Mouse (Mus musculus) embryonic facial prominence, embryonic 15.5 days (tissue): Measurements from ENCODE around the gene Zfp710. TPM values are rescaled to one million over a fixed set of nuclear protein-coding genes. Genes with fewer than 3 reads are reported as not detected.

Experiments
- ATAC-seq: fragments of 200-750 bp; cut with Nextera tagmentation; 2 replicates; pipeline ENCODE4 v1.8.0; 2017; ENCODE audit warnings: low read depth, moderate TSS enrichment; ENCODE audit not compliant: insufficient number of reproducible peaks, low FRiP score, low TSS enrichment
- H3K27ac ChIP-seq: fragments of 300-500 bp; sonication (generic); replicated peaks from 2 replicates; pipeline ENCODE4 v1.5.1; 2015; ENCODE audit warnings: mild to moderate bottlenecking, inconsistent platforms
- H3K27me3 ChIP-seq: fragments of 300-500 bp; sonication (generic); 2 replicates; pipeline ENCODE4 v1.6.1; 2015; ENCODE audit warnings: inconsistent platforms
- H3K36me3 ChIP-seq: fragments of 300-500 bp; sonication (generic); 2 replicates; pipeline ENCODE4 v1.6.1; 2015; ENCODE audit warnings: mild to moderate bottlenecking, inconsistent platforms
- H3K4me1 ChIP-seq: fragments of 300-500 bp; sonication (generic); 2 replicates; pipeline ENCODE4 v1.6.1; 2015; ENCODE audit warnings: inconsistent platforms
- H3K4me2 ChIP-seq: fragments of 300-500 bp; sonication (generic); replicated peaks from 2 replicates; pipeline ENCODE4 v1.6.1; 2015; ENCODE audit warnings: mild to moderate bottlenecking, inconsistent platforms
- H3K4me3 ChIP-seq: fragments of 300-500 bp; sonication (generic); replicated peaks from 2 replicates; pipeline ENCODE4 v1.5.1; 2015; ENCODE audit warnings: mild to moderate bottlenecking, inconsistent platforms
- H3K9ac ChIP-seq: fragments of 300-500 bp; sonication (generic); 2 replicates; pipeline ENCODE4 v1.6.1; 2015; ENCODE audit warnings: inconsistent platforms
- H3K9me3 ChIP-seq: fragments of 300-500 bp; sonication (generic); replicated peaks from 2 replicates; pipeline ENCODE4 v1.6.1; 2016; ENCODE audit warnings: inconsistent platforms
- WGBS: fragments of 180-500 bp; shearing (Covaris S2); methylation state at CpG from one replicate; pipeline ENCODE4 v1.1.7; 2015; 5-methylcytosine and 5-hydroxymethylcytosine counted together
- polyA plus RNA-seq: library from polyadenylated mRNA; unstranded; fragments of >200 nt; fragmentation: Nextera tagmentation; extraction: Ambion mirVana; gene quantifications from 2 replicates; pipeline ENCODE4 v1.2.1, GENCODE M21; 2015

The Zfp710 gene
- polyA plus RNA-seq, 1 experiment from 2014 or later = 22.0 TPM

GRCm38 (mm10) chr7:80085970-80086715 lies 61.5 kb downstream of the Zfp710 start:
- Histone ChIP-seq H3K9ac (no peak overlapping the region), H3K27ac (no peak overlapping the region), H3K9me3 (no peaks in the 10 kb centered on the region), H3K4me2 (no peak overlapping the region), H3K36me3 (peaks cover 78% of the 10 kb centered on the region), H3K27me3 (no peaks in the 10 kb centered on the region), H3K4me1 (no peaks in the 10 kb centered on the region), H3K4me3 (no peak overlapping the region)
- 78% methylated on average over 33 of the region's 33 CpGs for WGBS
- peak; percentile 26; the same call in 1 of the 2 replicates for ATAC-seq

- peaks cover 69% of the 10 kb centered on the region for H3K36me3 ChIP-seq
- H3K27ac ChIP-seq = no peak overlapping the region
- H3K4me1 ChIP-seq = peaks cover 17% of the 10 kb centered on the region
- WGBS = 70% methylated on average over 9 of the region's 9 CpGs
- H3K9me3 ChIP-seq = no peaks in the 10 kb centered on the region
- no peak overlapping the region for H3K4me2 ChIP-seq
- no peak for ATAC-seq
- H3K4me3 ChIP-seq = no peak overlapping the region
- no peak overlapping the region for H3K9ac ChIP-seq
- H3K27me3 ChIP-seq = no peaks in the 10 kb centered on the region
Observed at GRCm38 (mm10) chr7:80088191-80088590, 63.6 kb downstream of the Zfp710 start.

DNA sequence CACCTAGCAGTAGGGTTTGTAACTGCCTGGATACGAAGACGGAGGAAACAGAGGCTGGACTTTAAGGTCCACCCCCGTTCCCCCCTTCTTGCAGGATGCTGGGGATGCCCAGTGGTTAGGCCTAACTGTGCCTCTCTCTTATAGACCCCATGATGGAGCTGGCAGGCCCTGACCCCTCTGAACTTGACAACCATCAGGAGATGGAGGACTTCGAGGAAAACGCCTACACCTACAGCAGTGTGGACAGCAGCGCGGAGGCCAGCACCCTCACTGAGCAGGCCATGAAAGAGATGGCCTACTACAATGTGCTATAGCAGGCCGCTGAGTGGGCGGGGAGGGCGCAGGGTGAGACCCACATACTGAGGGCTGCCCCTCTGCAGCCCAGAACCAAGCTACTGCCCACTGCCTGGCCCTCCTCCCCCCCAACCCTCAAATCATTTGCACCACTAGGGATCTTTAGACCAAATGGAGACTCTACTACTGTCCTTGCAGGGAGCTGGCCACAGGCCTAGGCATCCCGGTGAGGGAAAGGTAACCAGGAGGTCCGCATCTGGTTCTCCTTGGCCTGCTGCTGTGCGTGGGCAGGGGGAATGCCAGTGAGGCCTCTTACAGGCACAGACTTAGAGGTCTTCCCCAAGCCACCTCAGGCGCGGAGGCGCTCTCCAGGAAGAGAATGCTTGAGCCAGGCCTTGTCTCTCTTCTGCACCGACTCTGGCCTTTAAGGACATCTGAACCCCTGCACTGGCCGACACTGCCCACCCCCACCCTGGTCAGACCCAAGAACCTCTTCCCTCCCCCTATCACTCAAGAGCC lies 65.8 kb downstream of the Zfp710 start:
- H3K36me3 ChIP-seq = peaks cover 87% of the 10 kb centered on the region
- no peaks in the 10 kb centered on the region for H3K27me3 ChIP-seq
- H3K9me3 ChIP-seq = no peaks in the 10 kb centered on the region
- no peak for ATAC-seq
- H3K4me1 ChIP-seq = peaks cover 17% of the 10 kb centered on the region
- H3K4me2 ChIP-seq = no peak overlapping the region
- peak overlapping the region; percentile 34; the same call in 1 of the 2 replicates for H3K27ac ChIP-seq
- WGBS = 84% methylated on average over 18 of the region's 18 CpGs
- no peak overlapping the region for H3K4me3 ChIP-seq
- H3K9ac ChIP-seq = no peak overlapping the region

DNA sequence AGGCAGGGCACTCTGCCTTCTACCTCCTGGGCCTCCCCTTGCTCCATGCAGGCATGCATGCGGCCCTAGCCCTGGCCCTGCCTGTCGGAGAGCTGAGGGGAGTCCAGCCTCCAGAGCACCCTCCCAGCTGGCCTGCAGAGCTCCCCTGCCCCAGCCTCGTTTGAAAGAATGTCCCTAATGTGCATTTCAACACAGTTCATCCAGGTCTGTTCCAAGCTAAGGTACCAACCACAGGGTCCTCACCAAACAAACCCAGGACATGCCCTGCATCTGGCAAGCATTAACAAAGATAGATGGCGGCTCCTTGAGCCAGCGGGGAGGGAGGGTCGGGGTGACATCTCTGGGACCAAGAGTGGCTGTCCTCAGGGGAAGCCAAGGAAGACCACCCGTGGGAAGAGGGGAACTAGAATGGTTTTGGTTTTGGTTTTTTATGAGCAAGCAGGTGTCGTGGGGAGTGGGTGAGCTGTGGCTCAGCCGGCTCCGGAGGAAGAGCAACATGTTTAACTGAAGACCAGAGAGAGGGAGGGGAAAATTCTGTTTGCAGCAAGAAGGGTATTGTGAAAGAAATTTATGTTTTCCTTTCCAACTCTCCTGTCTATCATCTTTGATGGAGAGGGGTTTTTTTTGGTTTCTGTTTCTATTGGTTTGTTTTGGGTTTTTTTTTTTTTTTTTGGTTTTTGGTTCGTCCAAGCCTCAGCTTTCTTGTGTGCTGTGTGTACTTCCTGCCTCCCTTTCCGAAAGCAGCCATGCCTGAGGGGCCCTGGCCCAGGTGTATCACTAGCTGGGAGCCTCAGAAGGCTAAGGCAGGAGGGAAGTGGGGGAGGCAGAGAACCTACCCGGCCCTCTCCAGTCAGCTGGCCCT lies 66.6 kb downstream of the Zfp710 start:
- Histone ChIP-seq H3K4me3 (no peak overlapping the region), H3K4me1 (peaks cover 17% of the 10 kb centered on the region), H3K9me3 (no peaks in the 10 kb centered on the region), H3K27ac (peak overlapping the region; percentile 63), H3K36me3 (peaks cover 87% of the 10 kb centered on the region), H3K27me3 (no peaks in the 10 kb centered on the region), H3K4me2 (no peak overlapping the region), H3K9ac (no peak overlapping the region)
- WGBS = 54% methylated on average over 13 of the region's 13 CpGs
- no peak for ATAC-seq

DNA sequence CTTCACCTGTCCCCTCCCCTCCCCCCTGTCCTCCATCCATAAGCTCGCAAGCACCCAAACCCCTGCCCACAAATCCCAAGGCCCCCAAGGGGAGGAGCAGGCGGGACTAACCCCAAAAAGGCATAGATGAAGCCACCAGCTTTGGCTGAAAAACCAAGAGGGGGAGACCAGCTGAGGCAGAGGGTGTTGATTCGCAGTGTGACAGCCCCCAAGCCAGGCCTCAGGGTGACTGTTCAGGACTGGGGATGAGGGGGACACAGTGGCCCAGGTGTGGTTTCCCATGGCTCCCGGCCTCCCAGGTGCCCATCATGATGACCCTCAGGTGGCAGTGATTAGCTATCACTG lies 67.2 kb downstream of the Zfp710 start:
- no peak for ATAC-seq
- WGBS = 71% methylated on average over 4 of the region's 4 CpGs
- peaks cover 17% of the 10 kb centered on the region for H3K4me1 ChIP-seq
- peak overlapping the region; percentile 63 for H3K27ac ChIP-seq
- H3K36me3 ChIP-seq = peaks cover 87% of the 10 kb centered on the region
- H3K9me3 ChIP-seq = no peaks in the 10 kb centered on the region
- H3K9ac ChIP-seq = no peak overlapping the region
- no peak overlapping the region for H3K4me2 ChIP-seq
- H3K4me3 ChIP-seq = no peak overlapping the region
- no peaks in the 10 kb centered on the region for H3K27me3 ChIP-seq

- Histone ChIP-seq H3K4me1 (peaks cover 17% of the 10 kb centered on the region), H3K4me3 (no peak overlapping the region), H3K9me3 (no peaks in the 10 kb centered on the region), H3K36me3 (peaks cover 87% of the 10 kb centered on the region), H3K4me2 (no peak overlapping the region), H3K27ac (peak overlapping the region; percentile 63; the same call in 1 of the 2 replicates), H3K9ac (no peak overlapping the region), H3K27me3 (no peaks in the 10 kb centered on the region)
- WGBS = 51% methylated on average over 9 of the region's 9 CpGs
- ATAC-seq = no peak
Observed at GRCm38 (mm10) chr7:80092351-80093046, 67.9 kb downstream of the Zfp710 start.

- Histone ChIP-seq H3K4me2 (no peak overlapping the region), H3K9me3 (no peaks in the 10 kb centered on the region), H3K27ac (no peak overlapping the region), H3K36me3 (peaks cover 88% of the 10 kb centered on the region), H3K27me3 (no peaks in the 10 kb centered on the region), H3K4me1 (peaks cover 17% of the 10 kb centered on the region), H3K4me3 (no peak overlapping the region), H3K9ac (no peak overlapping the region)
- no peak for ATAC-seq
- WGBS = 70% methylated on average over 5 of the region's 5 CpGs
Observed at GRCm38 (mm10) chr7:80094481-80094880, 69.9 kb downstream of the Zfp710 start.

DNA sequence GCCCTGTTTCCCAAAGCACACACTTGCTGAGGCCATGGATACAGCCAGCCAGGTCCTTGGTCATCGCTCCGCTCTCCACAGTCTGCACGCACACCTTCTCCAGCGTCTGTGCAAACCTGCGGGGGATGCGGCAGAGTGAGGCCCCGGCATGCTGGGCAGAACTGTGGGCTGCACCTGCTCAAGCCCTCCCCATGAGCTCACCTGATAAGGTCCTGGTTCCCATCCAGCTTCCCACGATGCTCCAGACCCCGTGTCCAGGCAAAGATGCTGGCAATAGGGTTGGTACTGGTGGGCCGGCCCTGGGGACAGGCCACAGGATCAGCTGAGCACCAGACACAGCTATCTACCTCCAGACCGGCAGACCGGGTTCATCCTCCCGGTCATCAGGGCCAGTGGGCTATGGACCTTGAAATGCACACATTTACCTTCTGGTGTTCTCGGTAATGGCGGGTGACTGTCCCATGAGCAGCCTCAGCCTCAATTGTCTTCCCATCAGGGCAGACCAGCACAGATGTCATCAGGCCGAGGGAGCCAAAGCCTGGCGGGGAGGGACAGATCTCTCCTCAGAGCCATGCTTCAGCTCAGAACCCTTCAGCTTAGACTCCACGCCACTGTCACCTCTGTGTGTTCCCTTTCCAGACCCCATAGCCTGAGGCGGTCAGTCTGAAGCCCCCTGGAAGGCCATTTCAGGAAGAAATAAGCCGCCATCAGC lies 71.1 kb downstream of the Zfp710 start:
- no peak for ATAC-seq
- H3K9ac ChIP-seq = no peak overlapping the region
- H3K4me3 ChIP-seq = no peak overlapping the region
- no peak overlapping the region for H3K4me2 ChIP-seq
- H3K27ac ChIP-seq = no peak overlapping the region
- no peaks in the 10 kb centered on the region for H3K9me3 ChIP-seq
- H3K27me3 ChIP-seq = no peaks in the 10 kb centered on the region
- peaks cover 17% of the 10 kb centered on the region for H3K4me1 ChIP-seq
- WGBS = 94% methylated on average over 20 of the region's 20 CpGs
- H3K36me3 ChIP-seq = peaks cover 88% of the 10 kb centered on the region

DNA sequence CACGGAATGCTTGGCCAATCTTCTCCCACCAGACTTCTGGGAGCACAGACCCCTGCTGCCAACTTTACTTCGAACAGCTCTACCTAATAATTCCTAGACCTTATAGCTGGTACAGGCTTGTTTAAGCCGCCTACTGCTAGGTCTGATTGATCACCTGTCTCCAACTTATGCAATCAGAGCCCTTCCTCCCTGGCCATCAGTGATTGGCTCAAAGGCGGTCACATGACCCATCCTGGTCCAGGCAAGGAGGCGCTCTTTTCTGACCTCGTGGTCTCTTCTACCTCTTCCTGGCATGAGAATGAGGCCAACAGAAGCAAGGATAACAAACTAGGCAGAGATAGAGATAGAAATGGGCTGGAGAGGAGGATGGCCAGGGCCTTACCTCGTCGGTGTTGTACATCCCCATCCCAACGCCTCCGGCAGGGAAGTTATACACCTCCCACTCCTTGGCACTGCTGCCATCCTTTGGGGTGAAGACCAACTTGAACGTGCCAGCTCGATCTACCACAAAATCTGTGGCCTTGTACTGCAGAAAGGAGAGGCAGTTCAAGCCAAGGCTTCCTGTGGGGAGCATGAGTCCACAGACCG lies 73.9 kb downstream of the Zfp710 start:
- Histone ChIP-seq H3K9me3 (no peaks in the 10 kb centered on the region), H3K4me3 (no peak overlapping the region), H3K27ac (no peak overlapping the region), H3K9ac (no peak overlapping the region), H3K4me1 (no peaks in the 10 kb centered on the region), H3K27me3 (no peaks in the 10 kb centered on the region), H3K4me2 (no peak overlapping the region), H3K36me3 (peaks cover 96% of the 10 kb centered on the region)
- 90% methylated on average over 13 of the region's 13 CpGs for WGBS
- no peak for ATAC-seq

- Histone ChIP-seq H3K4me1 (no peaks in the 10 kb centered on the region), H3K27ac (no peak overlapping the region), H3K9ac (no peak overlapping the region), H3K27me3 (no peaks in the 10 kb centered on the region), H3K4me3 (no peak overlapping the region), H3K4me2 (no peak overlapping the region), H3K9me3 (no peaks in the 10 kb centered on the region), H3K36me3 (peaks cover 62% of the 10 kb centered on the region)
- WGBS = 81% methylated on average over 3 of the region's 3 CpGs
- no peak for ATAC-seq
Observed at GRCm38 (mm10) chr7:80103335-80103734, 78.7 kb downstream of the Zfp710 start.
